Mouse (Mus musculus) hindbrain, embryonic 13.5 days (tissue): ENCODE data around the gene Olfr1281. TPM values are rescaled to one million over a fixed set of nuclear protein-coding genes. Genes with fewer than 3 reads are reported as not detected.
"Not testable (repeated sequence)": the region's sequence is repeated elsewhere in the genome, so short reads cannot be mapped to it uniquely, and the experiment has no call there.

Experiments used
- ATAC-seq: fragments of 200-750 bp; cut with Nextera tagmentation; 2 replicates; pipeline ENCODE4 v1.8.0; 2017; ENCODE audit warnings: moderate TSS enrichment; ENCODE audit not compliant: low FRiP score
- H3K27ac ChIP-seq: fragments of 300-500 bp; sonication (generic); 2 replicates; pipeline ENCODE4 v1.5.1; 2015; ENCODE audit warnings: inconsistent platforms, mild to moderate bottlenecking, moderate library complexity
- H3K27me3 ChIP-seq: fragments of 300-500 bp; sonication (generic); 2 replicates; pipeline ENCODE4 v1.6.1; 2015; ENCODE audit warnings: mild to moderate bottlenecking, inconsistent platforms
- H3K36me3 ChIP-seq: fragments of 300-500 bp; sonication (generic); 2 replicates; pipeline ENCODE4 v1.6.1; 2015; ENCODE audit warnings: mild to moderate bottlenecking, inconsistent platforms
- H3K4me1 ChIP-seq: fragments of 300-500 bp; sonication (generic); replicated peaks from 2 replicates; pipeline ENCODE4 v1.6.1; 2015; ENCODE audit warnings: inconsistent platforms
- H3K4me2 ChIP-seq: fragments of 300-500 bp; sonication (generic); 2 replicates; pipeline ENCODE4 v1.6.1; 2015; ENCODE audit warnings: inconsistent platforms, mild to moderate bottlenecking, moderate library complexity
- H3K4me3 ChIP-seq: fragments of 300-500 bp; sonication (generic); 2 replicates; pipeline ENCODE4 v1.5.1; 2015; ENCODE audit warnings: mild to moderate bottlenecking, inconsistent platforms
- H3K9ac ChIP-seq: fragments of 300-500 bp; sonication (generic); 2 replicates; pipeline ENCODE4 v1.6.1; 2015; ENCODE audit warnings: mild to moderate bottlenecking, inconsistent platforms
- H3K9me3 ChIP-seq: fragments of 300-500 bp; sonication (generic); 2 replicates; pipeline ENCODE4 v1.6.1; 2016; ENCODE audit warnings: inconsistent platforms
- WGBS: fragments of 180-500 bp; shearing (Covaris S2); methylation state at CpG from one replicate; pipeline ENCODE4 v1.1.7; 2015; 5-methylcytosine and 5-hydroxymethylcytosine counted together
- polyA plus RNA-seq: library from polyadenylated mRNA; unstranded; fragments of >200 nt; fragmentation: Nextera tagmentation; extraction: Ambion mirVana; gene quantifications from 2 replicates; pipeline ENCODE4 v1.2.1, GENCODE M21; 2015

Gene Olfr1281
- polyA plus RNA-seq, result not detected in 2 replicates

DNA sequence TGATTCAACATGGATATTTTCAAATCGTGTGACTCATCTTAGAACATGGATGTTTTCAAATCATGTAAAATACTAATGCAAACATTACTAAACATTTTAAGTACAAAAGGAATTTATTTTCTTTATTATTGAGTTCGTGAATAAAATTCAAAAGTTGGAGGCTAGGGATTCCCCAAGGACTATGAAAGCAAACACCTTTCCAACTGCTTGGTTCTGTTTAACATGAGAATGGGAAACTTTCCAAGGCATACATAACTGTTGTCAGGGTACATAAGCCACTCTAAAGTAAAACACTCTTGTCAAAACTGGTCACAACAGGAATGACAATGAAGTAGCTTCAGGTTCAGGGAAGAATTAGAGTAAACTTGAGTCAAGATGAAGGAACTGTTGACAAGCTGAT lies at the start of gene Olfr1281:
Gene Olfr1281 (plus strand): TSS at position 301 of the 400 bp plus-strand sequence.
- Histone ChIP-seq H3K9me3 (no peaks in the 10 kb centered on the region), H3K9ac (no peak within 1 kb of the TSS), H3K27ac (no peak within 1 kb of the TSS), H3K4me1 (no peaks in the 10 kb centered on the region), H3K4me2 (no peak within 1 kb of the TSS), H3K36me3 (no peaks in the 10 kb centered on the region), H3K27me3 (no peaks in the 10 kb centered on the region), H3K4me3 (no peak within 1 kb of the TSS)
- ATAC-seq, result no peak
- WGBS, result 85% methylated on average over 2 of the region's 2 CpGs

DNA sequence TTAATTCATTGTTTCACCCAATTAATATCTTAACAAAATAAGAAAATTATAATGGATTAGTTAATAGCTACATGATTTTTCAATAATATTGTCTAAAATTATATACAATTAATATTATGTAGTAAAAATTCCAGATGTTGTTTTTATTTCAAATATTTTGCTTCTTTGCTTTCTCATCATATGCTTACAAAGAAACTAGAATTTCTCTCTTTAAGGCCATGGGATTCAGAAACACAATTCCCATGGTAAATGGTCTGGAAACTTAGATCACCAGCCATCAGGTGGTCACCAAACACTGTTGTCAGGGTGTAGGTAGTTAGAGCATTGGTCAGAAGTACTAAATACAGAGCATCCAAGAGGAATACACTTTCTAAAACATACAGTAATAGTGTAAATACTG lies 36.5 kb upstream of the Olfr1281 start, which contains the start of gene Olfr1278:
Gene Olfr1278 (plus strand): TSS at position 301 of the 400 bp plus-strand sequence.
- H3K27ac ChIP-seq, result no peak within 1 kb of the TSS
- H3K4me1 ChIP-seq, result no peaks in the 10 kb centered on the region
- H3K9me3 ChIP-seq, result no peaks in the 10 kb centered on the region
- no peak within 1 kb of the TSS for H3K4me2 ChIP-seq
- H3K27me3 ChIP-seq, result no peaks in the 10 kb centered on the region
- no peak within 1 kb of the TSS for H3K4me3 ChIP-seq
- no peak within 1 kb of the TSS for H3K9ac ChIP-seq
- ATAC-seq, result no peak
- no peaks in the 10 kb centered on the region for H3K36me3 ChIP-seq

DNA sequence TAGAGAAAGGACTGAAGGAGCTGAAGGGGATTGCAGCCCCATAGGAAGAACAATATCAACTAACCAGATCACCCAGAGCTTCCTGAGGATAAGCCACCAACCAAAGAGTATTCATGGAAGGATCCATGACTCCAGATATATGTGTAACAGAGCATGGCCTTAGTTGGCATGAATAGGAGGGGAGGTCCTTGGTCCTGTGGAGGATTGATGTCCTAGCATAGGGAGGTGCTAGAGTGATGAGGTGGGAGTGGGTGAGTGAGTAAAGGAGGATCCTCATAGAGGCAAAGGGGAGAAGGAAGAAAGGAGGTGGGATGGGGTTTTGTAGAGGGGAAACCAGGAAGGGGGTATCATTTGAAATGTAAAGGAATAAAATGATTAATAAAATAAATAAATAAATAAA lies 27.8 kb upstream of the Olfr1281 start:
- Histone ChIP-seq H3K4me2 (no peak overlapping the region), H3K4me1 (no peaks in the 10 kb centered on the region), H3K4me3 (no peak overlapping the region), H3K9me3 (no peaks in the 10 kb centered on the region), H3K9ac (no peak overlapping the region), H3K27ac (no peak overlapping the region), H3K36me3 (no peaks in the 10 kb centered on the region), H3K27me3 (no peaks in the 10 kb centered on the region)
- no peak for ATAC-seq

DNA sequence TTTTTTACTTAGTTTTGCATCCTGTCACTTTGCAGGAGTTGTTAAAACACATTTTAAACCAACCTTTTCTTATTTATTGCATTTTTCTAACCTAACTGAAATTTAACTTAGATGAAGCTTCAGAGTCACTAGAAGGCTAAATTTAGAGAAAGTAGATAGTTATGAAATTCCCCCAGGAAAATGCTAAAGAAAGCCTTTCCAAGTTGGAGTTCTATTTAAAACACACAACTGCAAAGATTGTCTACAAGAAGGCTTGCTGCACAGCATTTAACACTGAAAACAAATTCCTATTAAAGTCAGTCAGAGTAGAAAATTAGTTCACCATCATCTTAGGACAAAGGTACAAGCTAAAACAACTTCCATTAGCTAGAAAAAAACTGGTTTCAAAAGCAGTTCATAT lies 25.9 kb upstream of the Olfr1281 start, which contains the start of gene Olfr1279:
Gene Olfr1279 (plus strand): TSS at position 262 of the 400 bp plus-strand sequence.
- no peaks in the 10 kb centered on the region for H3K4me1 ChIP-seq
- no peaks in the 10 kb centered on the region for H3K36me3 ChIP-seq
- H3K9me3 ChIP-seq, result no peaks in the 10 kb centered on the region
- no peak within 1 kb of the TSS for H3K4me2 ChIP-seq
- ATAC-seq, result no peak
- no peak within 1 kb of the TSS for H3K4me3 ChIP-seq
- H3K27me3 ChIP-seq, result no peaks in the 10 kb centered on the region
- H3K9ac ChIP-seq, result no peak within 1 kb of the TSS
- H3K27ac ChIP-seq, result no peak within 1 kb of the TSS

DNA sequence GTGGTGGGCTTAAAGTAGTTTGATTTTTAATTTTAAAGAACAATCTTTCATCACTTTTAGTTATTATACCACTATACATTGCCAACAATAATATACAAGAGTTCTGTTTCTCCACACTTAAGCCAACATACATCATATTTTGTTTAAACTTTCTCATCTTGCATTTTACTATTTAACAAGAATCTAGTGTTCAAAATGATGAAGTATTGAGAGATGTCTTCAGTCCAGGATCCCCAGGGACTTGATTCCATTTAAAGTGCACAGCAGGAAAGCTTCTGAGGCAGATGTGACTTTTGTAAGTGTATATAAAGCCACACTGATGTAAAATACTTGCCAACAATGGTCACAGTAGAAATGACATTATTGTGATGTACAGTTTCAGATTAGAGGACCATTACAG lies 12.6 kb upstream of the Olfr1281 start, which contains the start of gene Olfr1280:
Gene Olfr1280 (plus strand): TSS at position 301 of the 400 bp plus-strand sequence.
- no peaks in the 10 kb centered on the region for H3K4me1 ChIP-seq
- H3K4me3 ChIP-seq, result no peak within 1 kb of the TSS
- no peak for ATAC-seq
- H3K9me3 ChIP-seq, result no peaks in the 10 kb centered on the region
- no peak within 1 kb of the TSS for H3K9ac ChIP-seq
- no peaks in the 10 kb centered on the region for H3K27me3 ChIP-seq
- H3K27ac ChIP-seq, result no peak within 1 kb of the TSS
- no peaks in the 10 kb centered on the region for H3K36me3 ChIP-seq
- no peak within 1 kb of the TSS for H3K4me2 ChIP-seq

DNA sequence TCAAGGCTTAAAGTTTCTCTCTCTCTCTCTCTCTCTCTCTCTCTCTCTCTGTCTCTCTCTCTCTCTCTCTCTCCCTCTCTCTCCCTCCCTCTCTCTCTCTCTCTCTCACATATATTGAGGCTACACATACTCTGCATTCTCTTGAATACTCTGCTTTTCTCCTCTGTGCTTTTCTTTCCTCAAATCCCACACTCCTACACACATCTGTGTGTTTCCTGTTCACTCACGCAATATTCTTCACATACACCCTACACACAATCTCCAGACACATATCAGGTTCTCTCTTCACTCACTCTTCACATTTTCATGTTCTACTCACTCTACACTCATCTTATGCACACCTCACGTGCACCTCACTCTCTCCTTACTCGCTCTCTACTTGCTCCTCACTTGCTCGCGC lies 7.4 kb downstream of the Olfr1281 start:
- H3K4me3 ChIP-seq, H3K9ac ChIP-seq, H3K27me3 ChIP-seq, H3K4me2 ChIP-seq, ATAC-seq, H3K27ac ChIP-seq, H3K36me3 ChIP-seq, H3K4me1 ChIP-seq, H3K9me3 ChIP-seq: not testable (repeated sequence)
- WGBS, result 92% methylated on average over 5 of the region's 5 CpGs

DNA sequence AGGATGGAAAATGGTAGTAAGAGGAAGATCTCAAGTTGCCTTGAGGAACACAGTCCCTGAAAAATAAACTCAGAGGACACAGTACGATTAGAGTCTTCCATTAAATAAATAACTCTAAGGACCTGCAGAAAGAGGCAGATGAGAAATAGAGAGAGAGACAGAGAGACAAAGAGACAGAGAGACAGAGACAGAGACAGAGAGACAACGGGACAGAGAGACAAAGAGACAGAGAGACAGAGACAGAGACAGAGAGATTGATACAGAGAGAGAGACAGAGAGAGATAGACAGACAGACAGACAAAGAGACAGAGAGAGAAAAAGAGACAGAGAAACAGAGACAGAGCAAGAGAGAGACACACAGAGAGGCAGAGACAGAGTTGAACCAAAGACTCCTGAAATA lies 9.7 kb downstream of the Olfr1281 start, which contains the start of gene Olfr1282:
Gene Olfr1282 (minus strand): TSS at position 101 of the 400 bp plus-strand sequence.
- ATAC-seq, result no peak
- 75% methylated on average over 2 of the region's 2 CpGs for WGBS
- no peaks in the 10 kb centered on the region for H3K36me3 ChIP-seq
- no peak within 1 kb of the TSS for H3K4me2 ChIP-seq
- no peak within 1 kb of the TSS for H3K27ac ChIP-seq
- H3K9ac ChIP-seq, result no peak within 1 kb of the TSS
- H3K9me3 ChIP-seq, result no peaks in the 10 kb centered on the region
- H3K27me3 ChIP-seq, result no peaks in the 10 kb centered on the region
- no peak within 1 kb of the TSS for H3K4me3 ChIP-seq
- H3K4me1 ChIP-seq, result no peaks in the 10 kb centered on the region

DNA sequence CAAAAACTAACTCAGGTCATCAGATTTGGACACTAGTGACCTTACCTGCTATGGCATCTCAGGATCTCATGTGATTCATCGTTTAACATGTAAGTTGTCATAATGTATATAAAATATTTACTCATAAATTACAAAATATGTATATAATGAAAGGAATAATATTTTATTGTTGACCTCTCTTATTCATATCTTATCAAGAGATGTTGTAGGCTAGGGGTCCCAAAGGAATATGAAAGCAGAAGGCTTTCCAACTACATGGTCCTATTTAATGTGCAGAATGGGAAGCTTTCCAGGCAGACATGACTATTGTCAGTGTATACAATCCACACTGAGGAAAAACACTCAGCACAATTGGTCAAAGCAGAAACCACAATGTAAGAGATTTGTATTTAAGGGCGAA lies 40.2 kb downstream of the Olfr1281 start, which contains the start of gene Olfr1283:
Gene Olfr1283 (plus strand): TSS at position 301 of the 400 bp plus-strand sequence.
- H3K27me3 ChIP-seq, result no peaks in the 10 kb centered on the region
- H3K4me1 ChIP-seq, result no peaks in the 10 kb centered on the region
- no peak within 1 kb of the TSS for H3K9ac ChIP-seq
- no peaks in the 10 kb centered on the region for H3K36me3 ChIP-seq
- 79% methylated on average over 2 of the region's 2 CpGs for WGBS
- no peak within 1 kb of the TSS for H3K4me3 ChIP-seq
- H3K27ac ChIP-seq, result no peak within 1 kb of the TSS
- no peaks in the 10 kb centered on the region for H3K9me3 ChIP-seq
- H3K4me2 ChIP-seq, result no peak within 1 kb of the TSS
- ATAC-seq, result no peak

DNA sequence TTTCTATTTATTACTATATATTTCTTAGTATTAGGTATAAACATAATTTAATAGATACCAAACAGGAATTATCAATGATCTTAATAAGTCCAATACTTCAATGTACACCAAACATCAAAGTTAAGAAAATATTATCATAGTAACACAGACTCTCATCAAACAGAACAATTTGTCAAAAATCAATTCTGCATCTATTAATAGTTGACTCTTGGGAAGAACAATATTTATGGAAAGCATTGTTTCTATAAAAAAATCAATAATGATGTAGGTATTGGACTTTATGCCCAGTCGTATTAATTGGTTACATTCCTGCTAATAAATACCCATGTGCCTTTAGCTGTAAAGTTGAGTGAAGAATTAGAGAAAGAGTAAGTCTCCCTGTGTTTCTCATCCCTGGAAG lies 48.9 kb downstream of the Olfr1281 start, which contains the start of gene Olfr1284:
Gene Olfr1284 (plus strand): TSS at position 301 of the 400 bp plus-strand sequence.
- Histone ChIP-seq H3K4me1 (no peaks in the 10 kb centered on the region), H3K27me3 (no peaks in the 10 kb centered on the region), H3K4me2 (no peak within 1 kb of the TSS), H3K4me3 (no peak within 1 kb of the TSS), H3K27ac (no peak within 1 kb of the TSS), H3K9me3 (no peaks in the 10 kb centered on the region), H3K36me3 (no peaks in the 10 kb centered on the region), H3K9ac (no peak within 1 kb of the TSS)
- 89% methylated on average over 1 of the region's 1 CpGs for WGBS
- no peak for ATAC-seq

Other genes with a start within 250 kb of the Olfr1281 start
- not detected in 2 replicates for gene Gm13941, start 220.5 kb upstream of the Olfr1281 start, polyA plus RNA-seq
- not detected in 2 replicates for gene Gm15130, start 173.6 kb upstream of the Olfr1281 start, polyA plus RNA-seq
- gene 4930430A15Rik, start 96.9 kb upstream of the Olfr1281 start, polyA plus RNA-seq, result not detected in 2 replicates
- not detected in 2 replicates for gene Olfr1275, start 91.2 kb upstream of the Olfr1281 start, polyA plus RNA-seq
- gene Olfr1276, start 72.0 kb upstream of the Olfr1281 start, polyA plus RNA-seq, result not detected in 2 replicates
- gene Olfr1277, start 52.4 kb upstream of the Olfr1281 start, polyA plus RNA-seq, result not detected in 2 replicates
- not detected in 2 replicates for gene Olfr1278, start 36.4 kb upstream of the Olfr1281 start, polyA plus RNA-seq
- not detected in 2 replicates for gene Olfr1279, start 25.9 kb upstream of the Olfr1281 start, polyA plus RNA-seq
- gene Olfr1280, start 12.5 kb upstream of the Olfr1281 start, polyA plus RNA-seq, result not detected in 2 replicates
- gene Olfr1282, start 9.6 kb downstream of the Olfr1281 start, polyA plus RNA-seq, result not detected in 2 replicates
- gene Olfr1283, start 40.3 kb downstream of the Olfr1281 start, polyA plus RNA-seq, result not detected in 2 replicates
- not detected in 2 replicates for gene Olfr1284, start 49.0 kb downstream of the Olfr1281 start, polyA plus RNA-seq
- gene Olfr1286, start 96.6 kb downstream of the Olfr1281 start, polyA plus RNA-seq, result not detected in 2 replicates
- not detected in 2 replicates for gene Olfr1287, start 122.6 kb downstream of the Olfr1281 start, polyA plus RNA-seq
- not detected in 2 replicates for gene Olfr1288, start 147.6 kb downstream of the Olfr1281 start, polyA plus RNA-seq
- not detected in 2 replicates for gene Olfr1289, start 154.3 kb downstream of the Olfr1281 start, polyA plus RNA-seq
- gene Olfr1290, start 167.3 kb downstream of the Olfr1281 start, polyA plus RNA-seq, result not detected in 2 replicates
- not detected in 2 replicates for gene Olfr1291-ps1, start 170.7 kb downstream of the Olfr1281 start, polyA plus RNA-seq
- gene Olfr1293-ps, start 198.7 kb downstream of the Olfr1281 start, polyA plus RNA-seq, result not detected in 2 replicates
- gene Olfr1294, start 213.8 kb downstream of the Olfr1281 start, polyA plus RNA-seq, result not detected in 2 replicates
- gene Olfr1295, start 243.2 kb downstream of the Olfr1281 start, polyA plus RNA-seq, result not detected in 2 replicates